Mouse (Mus musculus) ovary, postnatal 10 days (tissue): ENCODE results near the gene Asb13.

Experiments
- DNase-seq: peaks from one replicate; pipeline ENCODE4 v3.0.0; 2022; ENCODE audit warnings: low spot score

Asb13 gene

GRCm38 (mm10) chr13:3633895-3634811 lies at the start of gene Asb13:
TSS of gene Asb13 (plus strand) at chr13:3634032.
- peak; percentile 63 for DNase-seq

GRCm38 (mm10) chr13:3590789-3591188 lies 43.0 kb upstream of the Asb13 start:
- no peak for DNase-seq

GRCm38 (mm10) chr13:3594311-3594710 lies 39.5 kb upstream of the Asb13 start:
- no peak for DNase-seq

- DNase-seq = no peak
These were observed 37.6 kb upstream of the Asb13 start for GRCm38 (mm10) chr13:3596232-3596631.

- no peak for DNase-seq
These were observed 24.1 kb upstream of the Asb13 start for GRCm38 (mm10) chr13:3609780-3610117.

GRCm38 (mm10) chr13:3610118-3610794 lies 23.6 kb upstream of the Asb13 start:
- peak; percentile 25 for DNase-seq

- peak; percentile 79 for DNase-seq
These were observed 22.9 kb upstream of the Asb13 start, which contains the start of gene Fam208b for GRCm38 (mm10) chr13:3610795-3611438. TSS of gene Fam208b (minus strand) at chr13:3611108.

- DNase-seq = no peak
These were observed 6.7 kb upstream of the Asb13 start for GRCm38 (mm10) chr13:3627139-3627538.

GRCm38 (mm10) chr13:3628102-3628501 lies 5.7 kb upstream of the Asb13 start:
- DNase-seq = no peak

GRCm38 (mm10) chr13:3632551-3632950 lies 1.3 kb upstream of the Asb13 start:
- no peak for DNase-seq

GRCm38 (mm10) chr13:3633131-3633530 lies 701 bp upstream of the Asb13 start:
- DNase-seq = no peak

- DNase-seq = no peak
These were observed 1.2 kb downstream of the Asb13 start for GRCm38 (mm10) chr13:3635076-3635475.

GRCm38 (mm10) chr13:3636797-3637196 lies 3.0 kb downstream of the Asb13 start:
- no peak for DNase-seq

- no peak for DNase-seq
These were observed 8.2 kb downstream of the Asb13 start for GRCm38 (mm10) chr13:3642049-3642448.

GRCm38 (mm10) chr13:3642538-3642937 lies 8.7 kb downstream of the Asb13 start:
- no peak for DNase-seq

- DNase-seq = no peak
These were observed 11.0 kb downstream of the Asb13 start for GRCm38 (mm10) chr13:3644871-3645270.

GRCm38 (mm10) chr13:3645919-3646318 lies 12.1 kb downstream of the Asb13 start:
- DNase-seq = no peak

- DNase-seq = no peak
These were observed 12.7 kb downstream of the Asb13 start for GRCm38 (mm10) chr13:3646566-3646965.

GRCm38 (mm10) chr13:3650569-3650968 lies 16.7 kb downstream of the Asb13 start:
- no peak for DNase-seq

GRCm38 (mm10) chr13:3654432-3654831 lies 20.6 kb downstream of the Asb13 start:
- DNase-seq = no peak

GRCm38 (mm10) chr13:3659163-3660160 lies 25.6 kb downstream of the Asb13 start:
- DNase-seq = no peak
